ENCODE assay signal across 8 mouse cellular contexts in genomic region chr8:119425533-119425932, GRCm38 (mm10). TPM values are rescaled to one million over a fixed set of nuclear protein-coding genes. Genes with fewer than 3 reads are reported as not detected.
DNase-seq lines count a peak whose midpoint lies in the region; ATAC-seq and TF ChIP-seq lines count a peak whose summit lies in the region.

No protein-coding gene starts in this region.

- peak overlapping the region; percentile 18 for H3K4me3 ChIP-seq in liver, postnatal 0 days (ENCODE audit: low read depth, low read length)
- H3K4me3 ChIP-seq in stomach, embryonic 16.5 days (replicated peaks; ENCODE audit: low read length), result no peak overlapping the region

- no peaks in the 10 kb centered on the region for H3K36me3 ChIP-seq in liver, postnatal 0 days (replicated peaks; ENCODE audit: insufficient read depth, low read length)
- no peaks in the 10 kb centered on the region for H3K36me3 ChIP-seq in stomach, embryonic 16.5 days (ENCODE audit: control insufficient read depth, insufficient read depth, low read length)

- no peak; the same call in 1 of the 2 replicates for ATAC-seq in liver, postnatal 0 days
- no peak for ATAC-seq in stomach, embryonic 16.5 days (ENCODE audit: insufficient read depth, low FRiP score)

- peak; percentile 32 for TF ChIP-seq CTCF in liver, postnatal 0 days (IDR thresholded peaks at IDR 0.05; ENCODE audit: low read depth)

- TF ChIP-seq EP300 in liver, postnatal 0 days (IDR thresholded peaks at IDR 0.05; ENCODE audit: low read depth), result peak; percentile 49; the same call in 1 of the 2 replicates

- peaks cover 88% of the 10 kb centered on the region for H3K4me1 ChIP-seq in liver, postnatal 0 days (ENCODE audit: insufficient read depth)
- peaks cover 32% of the 10 kb centered on the region for H3K4me1 ChIP-seq in stomach, embryonic 16.5 days (ENCODE audit: control insufficient read depth, insufficient read depth, low read length)

- H3K4me2 ChIP-seq in liver, postnatal 0 days (ENCODE audit: low read depth, low read length), result peak overlapping the region; percentile 70
- no peak overlapping the region for H3K4me2 ChIP-seq in stomach, embryonic 16.5 days (ENCODE audit: low read depth, low read length)

- DNase-seq in CD8-positive naive resting alpha-beta T cell, adult 2 months (ENCODE audit: low read depth in 2 of 2, low spot score in 2 of 2), result peak; percentile 27 to 48
- DNase-seq in adrenal gland, postnatal 25 days, result peak; percentile 76
- DNase-seq in induced T-regulatory cell, adult 2 months (ENCODE audit: low read depth), result peak; percentile 74
- DNase-seq in liver, postnatal 0 days, result peak; percentile 60
- no peak for DNase-seq in right cerebral cortex, postnatal 14 days
- DNase-seq in urinary bladder, postnatal 14 days (ENCODE audit: low spot score), result no peak
- DNase-seq in gastrocnemius, adult 18-20 months (ENCODE audit: low spot score), result no peak

- H3K27me3 ChIP-seq in liver, postnatal 0 days (ENCODE audit: insufficient read depth, low read length), result no peaks in the 10 kb centered on the region
- H3K27me3 ChIP-seq in stomach, embryonic 16.5 days (ENCODE audit: control insufficient read depth, insufficient read depth, low read length), result no peaks in the 10 kb centered on the region

- H3K9me3 ChIP-seq in liver, postnatal 0 days (ENCODE audit: low read length), result no peaks in the 10 kb centered on the region
- no peaks in the 10 kb centered on the region for H3K9me3 ChIP-seq in stomach, embryonic 16.5 days (replicated peaks; ENCODE audit: control insufficient read depth, low read length)

- peak overlapping the region; percentile 58 for H3K9ac ChIP-seq in liver, postnatal 0 days (replicated peaks)
- H3K9ac ChIP-seq in stomach, embryonic 16.5 days (ENCODE audit: low read length), result no peak overlapping the region

- 30% methylated on average over 10 of the region's 10 CpGs for WGBS in liver, postnatal 0 days (ENCODE audit: insufficient replicate concordance)
- WGBS in stomach, embryonic 16.5 days, result 79% methylated on average over 10 of the region's 10 CpGs

- H3K27ac ChIP-seq in liver, postnatal 0 days (ENCODE audit: low read depth), result peak overlapping the region; percentile 97
- peak overlapping the region; percentile 78 for H3K27ac ChIP-seq in stomach, embryonic 16.5 days (ENCODE audit: low read length)

RNA-seq across cellular contexts. Expression of gene Osgin1, which starts 8.4 kb away (rescaled TPM):
- total RNA-seq in adrenal gland, postnatal 25 days (2021), result 73.4 and 110 TPM in 2 replicates
- 138 and 168 TPM in 2 replicates for polyA plus RNA-seq in liver, postnatal 0 days (2015; fragmentation: Nextera tagmentation; extraction: Ambion mirVana)
- 10.2 and 11.0 TPM in 2 replicates for polyA plus RNA-seq in stomach, embryonic 16.5 days (2015; fragmentation: Nextera tagmentation; extraction: Ambion mirVana)
- 10 to 100 TPM in 1 of 2 experiments, 1 to 10 TPM in 1; 9.3 to 13.9 TPM for total RNA-seq in gastrocnemius, adult 18-20 months (2021)

RNA-seq across cellular contexts. Expression of gene Necab2, which starts 21.0 kb away (rescaled TPM):
- 6.5 and 7.0 TPM in 2 replicates for total RNA-seq in adrenal gland, postnatal 25 days (2021)
- polyA plus RNA-seq in liver, postnatal 0 days (2015; fragmentation: Nextera tagmentation; extraction: Ambion mirVana), result 0.14 TPM in 1 of 2 replicates, not detected in the other
- 0.74 and 1.5 TPM in 2 replicates for polyA plus RNA-seq in stomach, embryonic 16.5 days (2015; fragmentation: Nextera tagmentation; extraction: Ambion mirVana)
- under 1 TPM in 1 of 2 experiments, not detected in 1; 0.16 TPM for total RNA-seq in gastrocnemius, adult 18-20 months (2021)

RNA-seq across cellular contexts. Expression of gene Mlycd, which starts 30.9 kb away (rescaled TPM):
- total RNA-seq in adrenal gland, postnatal 25 days (2021), result 46.2 and 49.0 TPM in 2 replicates
- polyA plus RNA-seq in liver, postnatal 0 days (2015; fragmentation: Nextera tagmentation; extraction: Ambion mirVana), result 37.0 and 44.4 TPM in 2 replicates
- polyA plus RNA-seq in stomach, embryonic 16.5 days (2015; fragmentation: Nextera tagmentation; extraction: Ambion mirVana), result 12.5 and 13.5 TPM in 2 replicates
- total RNA-seq in gastrocnemius, adult 18-20 months (2021), result 10 to 100 TPM; 75.0 to 87.3 TPM

Comparison
In these comparisons a context has a peak if more than half of its experiments do, and no peak if none do; other contexts are left out.
1. DNase-seq: peak in CD8-positive naive resting alpha-beta T cell, adult 2 months (2 of 2), adrenal gland, postnatal 25 days (single experiment), induced T-regulatory cell, adult 2 months (single experiment) and liver, postnatal 0 days (single experiment); none in right cerebral cortex, postnatal 14 days (single experiment), urinary bladder, postnatal 14 days (single experiment) and gastrocnemius, adult 18-20 months (single experiment).